7 mouse cellular contexts compared by ENCODE assay signal in the genomic region with DNA sequence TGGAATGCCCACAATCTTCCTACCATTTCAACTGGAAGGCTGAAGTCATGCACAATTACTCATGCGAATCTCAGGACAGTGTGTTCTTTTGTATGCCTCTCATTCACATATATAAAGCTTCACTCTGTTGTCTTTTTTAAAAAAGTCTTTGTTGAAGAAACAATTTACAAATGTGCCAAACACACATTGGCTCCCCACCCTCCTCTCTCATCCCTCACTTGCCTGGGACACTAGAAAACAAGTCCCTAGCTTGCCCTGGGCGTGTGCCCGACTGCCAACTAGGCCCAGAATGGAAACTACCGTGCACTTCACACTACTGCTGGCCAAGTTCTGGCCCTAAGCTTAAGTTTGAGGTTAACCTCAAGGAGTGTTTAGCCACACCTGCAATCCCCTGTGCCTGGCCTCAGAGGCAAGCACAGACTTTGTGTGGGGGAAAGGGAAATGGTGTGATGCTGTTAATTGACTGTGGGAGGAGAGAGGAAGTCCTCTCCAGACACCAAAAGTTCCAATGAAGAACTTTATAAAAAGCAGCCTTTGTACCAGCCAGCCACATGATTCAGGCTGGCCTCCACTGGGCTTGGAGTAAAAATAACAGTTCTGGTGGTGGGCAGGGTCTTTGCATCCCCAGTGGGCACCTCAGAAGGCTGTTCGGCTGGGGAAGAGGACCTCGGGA.
DNase-seq lines count a peak whose midpoint lies in the region; ATAC-seq lines count a peak whose summit lies in the region.

No protein-coding gene starts in this region.

- H3K4me3 ChIP-seq in erythroblast, embryonic 14.5 days (replicated peaks): peak overlapping the region; percentile 63
- H3K4me3 ChIP-seq in forebrain, embryonic 11.5 days (ENCODE audit: low read depth, low read length): no peak overlapping the region

- no peak overlapping the region for H3K4me2 ChIP-seq in forebrain, embryonic 11.5 days (ENCODE audit: low read depth, low read length, severe bottlenecking)

- peaks cover 97% of the 10 kb centered on the region for H3K4me1 ChIP-seq in erythroblast, embryonic 14.5 days (ENCODE audit: control insufficient read depth)
- no peaks in the 10 kb centered on the region for H3K4me1 ChIP-seq in forebrain, embryonic 11.5 days (replicated peaks; ENCODE audit: control insufficient read depth, insufficient read depth, low read length)

- H3K9ac ChIP-seq in forebrain, embryonic 11.5 days (ENCODE audit: low read length): no peak overlapping the region

- peaks cover 11% of the 10 kb centered on the region for H3K36me3 ChIP-seq in erythroblast, embryonic 14.5 days (ENCODE audit: control insufficient read depth)
- H3K36me3 ChIP-seq in forebrain, embryonic 11.5 days (ENCODE audit: control insufficient read depth, insufficient read depth, low read length): no peaks in the 10 kb centered on the region

- no peak overlapping the region for H3K27ac ChIP-seq in forebrain, embryonic 11.5 days (ENCODE audit: low read depth, low read length)

- no peaks in the 10 kb centered on the region for H3K27me3 ChIP-seq in erythroblast, embryonic 14.5 days (ENCODE audit: control insufficient read depth)
- H3K27me3 ChIP-seq in forebrain, embryonic 11.5 days (ENCODE audit: control insufficient read depth, insufficient read depth, low read length): no peaks in the 10 kb centered on the region

- WGBS in forebrain, embryonic 11.5 days: 76% methylated on average over 6 of the region's 6 CpGs

- ATAC-seq in forebrain, embryonic 11.5 days (replicated peaks; ENCODE audit: low FRiP score): no peak

- DNase-seq in right cerebral cortex, postnatal 25 days: peak; percentile 38
- no peak for DNase-seq in right cerebral cortex, postnatal 4 days
- DNase-seq in layer of hippocampus, adult 9-10 months (ENCODE audit: low spot score): peak; percentile 33
- peak; percentile 69 for DNase-seq in lung, postnatal 36 days
- peak; percentile 70 for DNase-seq in thymus, postnatal 25 days
- DNase-seq in forebrain, embryonic 11.5 days (ENCODE audit: low spot score): no peak

- no peaks in the 10 kb centered on the region for H3K9me3 ChIP-seq in erythroblast, embryonic 14.5 days (ENCODE audit: control insufficient read depth, low read length)
- no peaks in the 10 kb centered on the region for H3K9me3 ChIP-seq in forebrain, embryonic 11.5 days (ENCODE audit: control insufficient read depth, low read length)

Comparison
In these comparisons a context has a peak if more than half of its experiments do, and no peak if none do; other contexts are left out.
1. DNase-seq: peak in right cerebral cortex, postnatal 25 days (single experiment), layer of hippocampus, adult 9-10 months (single experiment), lung, postnatal 36 days (single experiment) and thymus, postnatal 25 days (single experiment); none in right cerebral cortex, postnatal 4 days (single experiment) and forebrain, embryonic 11.5 days (single experiment).